Mouse (Mus musculus): ENCODE measurements around the gene Gtpbp3.

The Gtpbp3 gene

DNA sequence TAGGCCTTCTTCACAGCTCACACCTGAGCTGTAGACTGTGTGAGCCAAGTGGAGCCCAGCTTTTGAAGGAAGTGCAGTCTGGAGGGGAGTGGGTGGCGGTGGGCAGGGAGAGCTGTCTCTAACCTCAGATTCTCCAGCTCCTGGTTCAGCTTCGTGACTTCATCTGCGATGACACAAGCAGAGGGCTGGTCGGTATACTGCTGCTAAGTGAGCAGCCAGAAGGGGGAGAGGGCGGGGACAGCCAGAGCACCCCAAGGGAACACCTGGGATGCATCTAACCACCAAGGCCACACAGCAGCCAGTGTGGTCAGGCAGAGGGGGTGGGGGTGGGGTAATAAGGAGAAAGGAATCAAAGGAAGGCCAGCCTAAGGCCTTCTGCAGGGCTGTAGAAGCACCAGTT lies 47.8 kb downstream of the Gtpbp3 start:
- DNase-seq: no peak

DNA sequence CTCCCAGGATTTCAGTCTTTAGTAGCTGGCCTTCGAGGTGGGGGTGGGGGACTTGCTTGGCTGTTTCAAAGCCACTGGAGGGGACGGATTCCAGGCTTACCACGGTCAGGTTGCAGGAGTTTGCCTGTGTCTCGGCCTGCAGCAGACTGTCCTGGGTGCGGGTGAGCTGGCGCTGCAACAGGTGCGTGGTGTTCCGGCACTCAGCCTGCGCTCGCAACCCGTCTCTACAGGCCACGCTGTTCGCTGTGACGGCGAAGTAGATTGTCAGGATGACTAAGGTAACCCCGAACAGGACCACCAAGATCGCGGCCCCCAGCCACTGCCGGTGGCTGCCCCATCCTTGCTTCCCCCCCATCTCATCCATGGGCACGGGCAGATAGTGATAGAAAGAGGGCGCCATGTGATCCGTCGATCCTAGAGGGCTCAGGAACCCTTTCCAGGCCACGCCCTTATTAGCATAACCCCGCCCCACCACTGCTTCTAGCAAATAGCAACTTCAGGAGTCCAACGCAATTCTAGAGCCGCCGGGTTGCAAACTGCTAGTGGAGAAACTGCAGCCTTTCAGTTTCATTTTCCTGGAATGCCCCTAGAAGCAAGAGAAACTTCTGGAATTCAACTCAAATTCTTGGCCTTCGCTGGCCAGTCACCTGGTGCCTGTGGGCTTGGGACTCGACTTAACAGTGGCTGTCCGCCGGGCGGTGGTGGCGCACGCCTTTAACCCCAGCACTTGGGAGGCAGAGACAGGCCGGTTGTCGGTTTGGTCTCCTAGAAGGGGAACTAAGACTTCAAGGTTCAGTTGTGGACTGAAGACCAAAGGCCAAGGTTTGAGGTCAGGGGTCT lies 49.3 kb downstream of the Gtpbp3 start, which contains the start of gene Bst2:
Gene Bst2, minus strand, starts transcription at position 429 of the 840 bp plus-strand sequence.
- DNase-seq: peak in 1 of 2 experiments; percentile 26

DNA sequence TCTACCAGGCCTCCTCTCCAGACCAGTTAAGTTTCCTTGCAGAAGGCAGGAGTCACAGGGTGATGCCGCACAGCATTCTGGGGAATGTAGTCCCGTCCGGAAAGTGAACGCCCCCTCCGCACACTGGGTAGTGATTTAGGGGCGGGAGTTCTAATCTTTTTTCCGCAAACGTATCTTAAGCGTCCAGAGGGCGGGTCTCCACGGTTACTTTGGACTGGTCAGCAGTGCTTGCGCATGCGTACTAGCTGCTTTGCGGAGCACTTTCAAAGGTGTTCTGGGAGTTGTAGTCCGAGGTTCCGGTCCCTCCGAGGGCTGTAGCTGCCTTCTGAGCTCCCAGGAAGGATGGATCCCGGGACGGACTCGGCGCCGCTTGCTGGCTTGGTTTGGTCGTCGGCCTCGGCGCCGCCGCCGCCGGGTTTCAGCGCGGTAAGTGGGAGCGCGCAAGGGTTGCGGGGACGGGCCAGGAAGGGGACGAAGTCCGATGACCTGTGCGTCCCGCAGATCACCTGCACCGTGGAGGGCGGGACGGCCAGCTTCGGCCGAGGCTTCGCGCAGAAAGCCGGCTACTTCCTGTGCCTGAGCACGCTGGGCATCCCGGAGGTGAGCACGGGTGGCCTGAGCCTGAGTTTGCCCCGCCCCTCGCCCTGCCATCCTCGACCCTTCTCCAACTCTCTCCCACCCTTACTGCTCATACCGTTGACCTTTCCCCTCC lies 54.9 kb downstream of the Gtpbp3 start, which contains the start of gene Mvb12a:
Gene Mvb12a, plus strand, starts transcription at position 291 of the 712 bp plus-strand sequence.
- peak; percentile 93 to 97 for DNase-seq

DNA sequence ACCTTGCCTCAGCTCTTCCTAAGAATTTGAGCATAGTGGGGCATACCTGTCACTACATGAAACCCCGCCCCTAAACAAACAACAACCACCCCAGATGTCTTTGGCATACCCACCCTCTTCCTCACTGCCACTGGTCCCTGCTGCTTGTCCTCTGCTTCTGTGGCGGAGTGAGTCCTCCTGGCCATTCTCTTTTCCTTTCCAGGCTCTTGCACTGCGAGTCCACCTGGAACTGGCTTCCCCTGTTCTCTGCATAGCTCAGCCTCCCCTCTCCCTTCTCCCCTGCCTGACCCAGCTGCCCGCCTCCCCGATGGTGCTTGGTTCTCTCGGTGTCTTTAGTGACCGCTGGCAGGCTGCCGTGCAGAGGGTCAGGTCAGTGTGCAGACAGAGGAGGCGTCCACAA lies 55.9 kb downstream of the Gtpbp3 start:
- no peak for DNase-seq

DNA sequence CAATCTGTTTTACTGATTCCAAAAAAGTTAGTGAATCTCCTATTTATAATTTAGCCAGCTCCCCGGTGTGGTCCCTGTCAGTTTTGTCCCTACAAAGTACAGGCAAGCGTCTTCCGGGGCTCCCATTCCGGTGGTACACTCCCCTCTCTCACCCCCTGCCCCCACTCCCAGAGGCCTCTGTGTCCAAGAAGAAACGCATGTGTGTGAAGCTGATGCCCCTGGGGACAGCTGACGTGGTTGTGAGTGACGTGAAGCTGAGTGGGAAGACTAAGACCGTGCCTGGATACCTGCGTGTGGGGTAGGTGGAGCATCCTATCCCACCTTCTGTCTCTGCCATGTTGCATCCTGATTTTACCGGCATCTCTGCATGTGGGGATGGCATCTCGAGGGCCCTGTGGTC lies 57.1 kb downstream of the Gtpbp3 start:
- no peak for DNase-seq

DNA sequence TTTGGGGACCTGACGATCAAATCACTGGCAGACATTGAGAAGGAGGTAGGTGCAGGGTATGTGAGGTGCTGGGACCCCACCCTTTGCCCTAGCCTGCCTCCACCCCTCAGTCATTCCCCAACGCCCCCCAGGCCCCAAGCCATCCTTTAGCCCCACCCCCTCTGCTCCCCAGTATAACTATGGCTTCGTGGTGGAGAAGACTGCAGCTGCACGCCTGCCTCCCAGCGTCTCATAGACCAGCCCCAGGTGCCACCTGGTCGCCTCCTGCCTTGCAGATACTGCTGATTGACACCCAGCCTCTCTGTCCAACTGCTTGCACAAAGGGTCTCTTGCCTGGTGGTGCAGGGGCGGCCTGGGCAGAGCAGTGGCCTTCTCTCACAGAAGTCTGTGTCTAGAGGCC lies 59.7 kb downstream of the Gtpbp3 start:
- DNase-seq: no peak

Measured in cerebellum, postnatal 25 days (tissue).